Comparison of ENCODE assay signal across 11 mouse cellular contexts in genomic region chr3:84059261-84059660, GRCm38 (mm10). TPM values are rescaled to one million over a fixed set of nuclear protein-coding genes. Genes with fewer than 3 reads are reported as not detected.
A peak's percentile ranks its signal among the peaks of the same experiment; 100 is the strongest.
DNase-seq lines count a peak whose midpoint lies in the region; ATAC-seq lines count a peak whose summit lies in the region.
"Had no signal": no experiment of that assay in that cellular context is flagged by ENCODE, and none has a peak within 500 bp of the region (broad histone marks: within the 10 kb centered on the region; RNA-seq: fewer than 3 reads in every experiment).

No protein-coding gene starts in this region.

- WGBS in hindbrain, embryonic 14.5 days = 62% methylated on average over 13 of the region's 13 CpGs
- WGBS in hindbrain, embryonic 13.5 days = 62% methylated on average over 13 of the region's 13 CpGs
- 10% methylated on average over 13 of the region's 13 CpGs for WGBS in limb, embryonic 13.5 days
- 62% methylated on average over 13 of the region's 13 CpGs for WGBS in heart, embryonic 10.5 days

- H3K9ac ChIP-seq in hindbrain, embryonic 14.5 days = no peak overlapping the region
- no peak overlapping the region for H3K9ac ChIP-seq in hindbrain, embryonic 13.5 days
- H3K9ac ChIP-seq in limb, embryonic 13.5 days = no peak overlapping the region

- H3K4me2 ChIP-seq in hindbrain, embryonic 14.5 days (replicated peaks) = no peak overlapping the region
- no peak overlapping the region for H3K4me2 ChIP-seq in hindbrain, embryonic 13.5 days
- peak overlapping the region; percentile 50 for H3K4me2 ChIP-seq in limb, embryonic 13.5 days (replicated peaks)

- H3K27ac ChIP-seq in hindbrain, embryonic 14.5 days = no peak overlapping the region
- no peak overlapping the region for H3K27ac ChIP-seq in hindbrain, embryonic 13.5 days
- H3K27ac ChIP-seq in limb, embryonic 13.5 days = peak overlapping the region; percentile 62; the same call in 1 of the 2 replicates
- H3K27ac ChIP-seq in heart, embryonic 10.5 days = no peak overlapping the region
- H3K27ac ChIP-seq: midbrain, embryonic 10.5 days had no signal

- no peaks in the 10 kb centered on the region for H3K36me3 ChIP-seq in hindbrain, embryonic 14.5 days (replicated peaks; ENCODE audit: control insufficient read depth, insufficient read depth)
- no peaks in the 10 kb centered on the region for H3K36me3 ChIP-seq in hindbrain, embryonic 13.5 days
- no peaks in the 10 kb centered on the region for H3K36me3 ChIP-seq in limb, embryonic 13.5 days
- H3K36me3 ChIP-seq in heart, embryonic 10.5 days = no peaks in the 10 kb centered on the region
- H3K36me3 ChIP-seq: midbrain, embryonic 10.5 days had no signal

- DNase-seq in hindbrain, embryonic 14.5 days (ENCODE audit: low spot score) = peak; percentile 24
- DNase-seq in NIH3T3 (ENCODE audit: low read depth) = peak; percentile 67
- peak; percentile 23 for DNase-seq in embryo, embryonic 9.5 days (ENCODE audit: extremely low spot score)
- no peak for DNase-seq in left cerebral cortex, adult 11 months (ENCODE audit: low spot score)
- no peak for DNase-seq in heart, embryonic 10.5 days (ENCODE audit: low spot score)
- DNase-seq: cerebellum, adult 9-11 months; gastrocnemius, postnatal 14 days; kidney, postnatal 14 days had no signal

- H3K9me3 ChIP-seq in hindbrain, embryonic 14.5 days (ENCODE audit: control insufficient read depth, low read length) = no peaks in the 10 kb centered on the region
- peaks cover 3% of the 10 kb centered on the region; the same call in 1 of the 2 replicates for H3K9me3 ChIP-seq in hindbrain, embryonic 13.5 days
- 0 out of 2 replicates have a peak, but pooled peaks cover 5% of the 10 kb centered on the region for H3K9me3 ChIP-seq in limb, embryonic 13.5 days
- no peaks in the 10 kb centered on the region for H3K9me3 ChIP-seq in heart, embryonic 10.5 days

- no peak; the same call in 1 of the 2 replicates for ATAC-seq in hindbrain, embryonic 14.5 days (ENCODE audit: low FRiP score)
- no peak for ATAC-seq in hindbrain, embryonic 13.5 days (ENCODE audit: low FRiP score)
- ATAC-seq in limb, embryonic 13.5 days (ENCODE audit: low FRiP score, low read depth) = peak; percentile 88

- no peaks in the 10 kb centered on the region for H3K4me1 ChIP-seq in hindbrain, embryonic 14.5 days (replicated peaks; ENCODE audit: control insufficient read depth, insufficient read depth, low read length)
- 0 out of 2 replicates have a peak, but pooled peaks cover 3% of the 10 kb centered on the region for H3K4me1 ChIP-seq in hindbrain, embryonic 13.5 days (replicated peaks)
- H3K4me1 ChIP-seq in limb, embryonic 13.5 days = peaks cover 28% of the 10 kb centered on the region
- H3K4me1 ChIP-seq in heart, embryonic 10.5 days = peaks cover 18% of the 10 kb centered on the region

- H3K4me3 ChIP-seq in hindbrain, embryonic 14.5 days (replicated peaks; ENCODE audit: low read length) = no peak overlapping the region
- H3K4me3 ChIP-seq in hindbrain, embryonic 13.5 days = no peak overlapping the region
- H3K4me3 ChIP-seq in limb, embryonic 13.5 days = no peak overlapping the region
- H3K4me3 ChIP-seq in heart, embryonic 10.5 days = no peak overlapping the region
- H3K4me3 ChIP-seq: midbrain, embryonic 10.5 days had no signal

- H3K27me3 ChIP-seq in hindbrain, embryonic 14.5 days (ENCODE audit: control insufficient read depth, insufficient read depth, low read length) = no peaks in the 10 kb centered on the region
- H3K27me3 ChIP-seq in hindbrain, embryonic 13.5 days = no peaks in the 10 kb centered on the region
- H3K27me3 ChIP-seq in limb, embryonic 13.5 days = no peaks in the 10 kb centered on the region
- no peaks in the 10 kb centered on the region for H3K27me3 ChIP-seq in heart, embryonic 10.5 days (ENCODE audit: insufficient read depth, poor library complexity, severe bottlenecking)

RNA-seq across cellular contexts. Expression of gene Tmem131l, which starts 19.3 kb away (rescaled TPM):
- 51.2 and 57.5 TPM in 2 replicates for polyA plus RNA-seq in hindbrain, embryonic 14.5 days (2014; fragmentation: Nextera tagmentation; extraction: Ambion mirVana)
- polyA plus RNA-seq in hindbrain, embryonic 13.5 days (2015; fragmentation: Nextera tagmentation; extraction: Ambion mirVana) = 66.6 and 75.8 TPM in 2 replicates
- 60.0 and 62.5 TPM in 2 replicates for polyA plus RNA-seq in limb, embryonic 13.5 days (2015; fragmentation: Nextera tagmentation; extraction: Ambion mirVana)
- 25.9 and 39.6 TPM in 2 replicates for polyA plus RNA-seq in heart, embryonic 10.5 days (2016; fragmentation: Nextera tagmentation; extraction: Ambion mirVana)

Comparison
In these comparisons a context has a peak if more than half of its experiments do, and no peak if none do; other contexts are left out.
1. DNase-seq: peak in hindbrain, embryonic 14.5 days (single experiment), NIH3T3 (single experiment) and embryo, embryonic 9.5 days (single experiment); none in left cerebral cortex, adult 11 months (single experiment) and heart, embryonic 10.5 days (single experiment).